Mouse (Mus musculus) heart, postnatal 0 days (tissue): Measurements from ENCODE around the gene Wbp11. TPM values are rescaled to one million over a fixed set of nuclear protein-coding genes. Genes with fewer than 3 reads are reported as not detected.

Source experiments
- ATAC-seq: fragments of 200-750 bp; cut with Nextera tagmentation; 2 replicates; pipeline ENCODE4 v1.8.0; 2017; ENCODE audit warnings: low read depth, moderate number of reproducible peaks, moderate library complexity; ENCODE audit not compliant: insufficient read depth
- DNase-seq: peaks from one replicate; pipeline ENCODE4 v3.0.0-alpha.2; 2016; ENCODE audit warnings: low spot score
- H3K27ac ChIP-seq: fragments of 300-500 bp; sonication (generic); 2 replicates; pipeline ENCODE4 v1.5.1; 2014; ENCODE audit warnings: low read depth, mild to moderate bottlenecking
- H3K27me3 ChIP-seq: fragments of 300-500 bp; sonication (generic); 2 replicates; pipeline ENCODE4 v1.6.1; 2014; ENCODE audit warnings: low read length, mixed read lengths; ENCODE audit not compliant: control insufficient read depth, insufficient read depth
- H3K36me3 ChIP-seq: fragments of 300-500 bp; sonication (generic); replicated peaks from 2 replicates; pipeline ENCODE4 v1.6.1; 2014; ENCODE audit warnings: low read length, mixed read lengths; ENCODE audit not compliant: control insufficient read depth, insufficient read depth
- H3K4me1 ChIP-seq: fragments of 300-500 bp; sonication (generic); 2 replicates; pipeline ENCODE4 v1.6.1; 2014; ENCODE audit warnings: antibody characterized with exemption; ENCODE audit not compliant: control insufficient read depth, insufficient read depth
- H3K4me2 ChIP-seq: fragments of 300-500 bp; sonication (generic); 2 replicates; pipeline ENCODE4 v1.6.1; 2014; ENCODE audit warnings: low read depth, mild to moderate bottlenecking, low read length, moderate library complexity
- H3K4me3 ChIP-seq: fragments of 300-500 bp; sonication (generic); 2 replicates; pipeline ENCODE4 v1.5.1; 2014; ENCODE audit warnings: low read depth, low read length
- H3K9ac ChIP-seq: fragments of 300-500 bp; sonication (generic); replicated peaks from 2 replicates; pipeline ENCODE4 v1.6.1; 2014; ENCODE audit warnings: low read depth, low read length, mixed read lengths
- H3K9me3 ChIP-seq: fragments of 300-500 bp; sonication (generic); replicated peaks from 2 replicates; pipeline ENCODE4 v1.6.1; 2016; ENCODE audit warnings: low read length; ENCODE audit not compliant: control insufficient read depth
- CTCF ChIP-seq: IDR thresholded peaks from 2 replicates; pipeline ENCODE4 v1.5.1; 2016; ENCODE audit warnings: antibody characterized with exemption, control low read depth, low read depth
- EP300 ChIP-seq: IDR thresholded peaks from 2 replicates; pipeline ENCODE4 v1.6.1; 2016; ENCODE audit warnings: antibody characterized with exemption, low read depth
- WGBS: fragments of 180-500 bp; shearing (Covaris S2); extraction: QIAGEN DNeasy Blood & Tissue Kit; methylation state at CpG from one replicate; pipeline ENCODE4 v1.1.7; 2014; 5-methylcytosine and 5-hydroxymethylcytosine counted together
- microRNA-seq: library from miRNA; unstranded; fragments of <30 nt; microRNA quantifications from one replicate; pipeline ENCODE4, GENCODE M21; 2016
- polyA plus RNA-seq: library from polyadenylated mRNA; unstranded; fragments of >200 nt; fragmentation: Nextera tagmentation; extraction: Ambion mirVana; gene quantifications from 2 replicates; pipeline ENCODE4 v1.2.1, GENCODE M21; 2015
- total RNA-seq: library from RNA; depleted of rRNA; stranded (reverse); fragments of >200 nt; gene quantifications from 2 replicates; pipeline ENCODE4 v1.2.3, GENCODE M21; 2014; ENCODE audit warnings: low replicate concordance; rRNA removed

Wbp11 gene
- total and polyA plus RNA-seq, 2 experiments from 2014 or later: 28.2 to 52.7 TPM

DNA sequence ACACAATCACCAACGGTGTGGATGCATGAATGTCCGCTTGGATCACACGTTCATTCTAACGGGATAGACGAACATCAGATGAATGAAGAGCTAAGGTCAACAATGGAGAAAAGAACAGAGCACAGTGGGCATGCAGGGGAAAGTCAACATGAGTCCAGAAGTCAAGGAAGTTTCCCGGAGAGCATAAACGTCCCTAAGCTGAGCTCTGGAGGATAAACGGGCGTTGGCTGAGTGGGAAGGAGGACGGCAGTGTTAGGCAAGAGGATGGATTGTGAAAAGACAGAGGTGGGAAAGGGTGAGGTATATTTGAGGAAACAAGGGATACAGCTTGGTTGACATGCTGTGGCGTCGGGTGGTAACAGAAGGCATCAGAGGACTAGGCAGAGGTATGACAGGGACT, 45.9 kb downstream of the Wbp11 start:
- Histone ChIP-seq H3K4me3 (no peak overlapping the region), H3K36me3 (no peaks in the 10 kb centered on the region), H3K4me2 (no peak overlapping the region), H3K9me3 (no peaks in the 10 kb centered on the region), H3K27ac (no peak overlapping the region), H3K4me1 (no peaks in the 10 kb centered on the region), H3K9ac (no peak overlapping the region), H3K27me3 (no peaks in the 10 kb centered on the region)
- no peak for ATAC-seq
- no peak for TF ChIP-seq EP300
- TF ChIP-seq CTCF: no peak
- DNase-seq: no peak
- 81% methylated on average over 12 of the region's 12 CpGs for WGBS

DNA sequence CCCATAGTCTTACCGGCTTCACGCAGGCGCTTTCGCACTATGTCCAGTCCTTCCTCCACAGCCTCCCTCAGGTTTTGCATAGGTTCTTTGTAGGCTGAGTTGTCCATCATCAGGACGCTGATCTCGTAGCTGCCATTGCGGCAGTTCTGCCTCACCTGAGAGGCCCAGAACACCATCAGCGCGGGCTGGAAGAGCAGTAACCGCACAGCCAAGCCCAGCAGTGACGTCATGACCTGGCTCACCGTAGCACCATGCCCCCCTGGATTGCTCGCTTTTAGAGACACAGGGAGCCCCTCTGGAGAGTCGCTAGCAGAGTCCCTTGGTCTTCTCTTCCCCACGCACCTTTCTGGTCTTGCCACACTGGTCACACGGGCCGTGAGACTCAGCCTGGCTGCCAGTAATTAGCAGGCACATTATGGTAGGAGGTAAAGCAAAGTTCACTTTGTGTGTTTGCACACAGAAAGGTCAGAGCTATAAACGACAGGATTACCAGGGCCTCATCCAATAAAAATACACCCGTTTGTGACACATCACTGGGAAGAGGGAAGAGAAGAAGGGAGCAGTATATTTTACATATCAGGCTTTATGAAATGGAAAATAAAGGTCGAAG, 46.6 kb downstream of the Wbp11 start, which contains the start of gene Gucy2c:
Gucy2c (minus strand) TSS at position 389 of the 610 bp plus-strand sequence.
- Histone ChIP-seq H3K36me3 (no peaks in the 10 kb centered on the region), H3K4me2 (no peak within 1 kb of the TSS), H3K9me3 (no peaks in the 10 kb centered on the region), H3K4me3 (no peak within 1 kb of the TSS), H3K4me1 (no peaks in the 10 kb centered on the region), H3K27ac (no peak within 1 kb of the TSS), H3K27me3 (no peaks in the 10 kb centered on the region), H3K9ac (no peak within 1 kb of the TSS)
- TF ChIP-seq CTCF: no peak
- TF ChIP-seq EP300: no peak
- DNase-seq (no peak), ATAC-seq (no peak)
- 73% methylated on average over 20 of the region's 20 CpGs for WGBS

DNA sequence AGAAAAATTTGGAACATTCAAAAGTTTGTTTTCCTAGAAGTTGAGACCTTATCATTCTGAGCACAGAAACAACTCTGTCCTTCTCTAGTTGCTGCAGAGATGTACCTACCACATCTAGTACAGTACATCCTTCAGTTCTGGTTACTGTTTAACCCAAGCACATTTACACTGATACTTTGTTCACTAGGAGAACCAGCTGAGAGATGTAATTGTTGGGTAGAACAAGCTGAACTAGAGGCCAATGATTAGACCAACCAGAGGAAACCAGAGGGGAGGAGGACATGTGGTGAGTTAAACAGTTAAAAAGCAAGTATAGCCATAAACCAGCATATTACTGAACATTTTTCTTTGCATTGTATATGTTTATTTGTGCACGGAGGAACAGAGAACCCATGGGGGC, 51.6 kb downstream of the Wbp11 start:
- no peaks in the 10 kb centered on the region for H3K9me3 ChIP-seq
- no peak for ATAC-seq
- WGBS: 83% methylated on average over 1 of the region's 1 CpGs
- no peaks in the 10 kb centered on the region for H3K27me3 ChIP-seq
- no peak overlapping the region for H3K27ac ChIP-seq
- H3K4me2 ChIP-seq: no peak overlapping the region
- TF ChIP-seq EP300 (no peak), CTCF (no peak)
- no peak overlapping the region for H3K9ac ChIP-seq
- DNase-seq: no peak
- H3K4me3 ChIP-seq: no peak overlapping the region
- H3K4me1 ChIP-seq: no peaks in the 10 kb centered on the region
- no peaks in the 10 kb centered on the region for H3K36me3 ChIP-seq

DNA sequence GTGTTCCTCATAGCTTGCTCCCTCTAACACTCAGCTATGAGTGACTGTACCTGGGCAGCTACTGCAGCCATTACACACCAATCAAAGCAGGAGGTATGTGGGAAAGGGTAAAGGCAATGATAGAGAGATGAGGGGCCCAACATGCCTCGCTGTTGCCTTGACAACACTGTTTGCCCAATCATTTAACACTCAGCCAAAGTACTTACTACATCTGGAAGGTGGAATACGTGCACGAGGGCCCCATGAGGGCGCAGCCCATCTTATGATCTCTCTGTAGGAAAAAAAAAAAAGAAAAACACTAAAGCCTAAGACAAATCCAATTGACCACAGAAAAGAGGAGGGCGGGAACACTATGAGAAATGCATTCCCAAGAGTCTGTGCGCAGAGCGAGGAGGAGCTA, 58.2 kb downstream of the Wbp11 start:
- H3K36me3 ChIP-seq: no peaks in the 10 kb centered on the region
- WGBS: 75% methylated on average over 7 of the region's 7 CpGs
- ATAC-seq (no peak), DNase-seq (no peak)
- no peak for TF ChIP-seq EP300
- no peak for TF ChIP-seq CTCF
- no peaks in the 10 kb centered on the region for H3K27me3 ChIP-seq
- H3K9ac ChIP-seq: no peak overlapping the region
- H3K9me3 ChIP-seq: no peaks in the 10 kb centered on the region
- no peak overlapping the region for H3K4me3 ChIP-seq
- no peaks in the 10 kb centered on the region for H3K4me1 ChIP-seq
- H3K27ac ChIP-seq: no peak overlapping the region
- no peak overlapping the region for H3K4me2 ChIP-seq

DNA sequence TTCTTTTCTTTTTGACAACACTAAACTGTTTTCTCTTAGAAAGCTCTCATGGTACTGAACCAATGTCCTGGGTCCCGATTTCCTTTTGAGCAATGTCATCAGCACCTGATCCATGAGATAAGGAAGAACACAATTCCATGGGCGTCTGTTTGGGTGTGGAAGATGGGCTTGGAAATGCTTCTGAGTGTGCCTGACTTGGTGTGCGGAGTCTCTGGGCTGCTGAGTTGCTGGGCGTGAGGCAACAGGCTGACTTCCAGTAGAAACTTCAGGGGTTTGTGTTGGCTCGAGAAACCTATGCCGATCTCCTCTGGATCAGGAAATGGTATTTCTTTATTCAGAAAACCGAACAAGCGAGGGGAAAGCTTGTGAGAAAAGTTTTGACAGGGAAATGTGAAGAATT, 58.9 kb downstream of the Wbp11 start:
- ATAC-seq (no peak), DNase-seq (no peak)
- Histone ChIP-seq H3K4me1 (peaks cover 4% of the 10 kb centered on the region), H3K27me3 (no peaks in the 10 kb centered on the region), H3K9me3 (no peaks in the 10 kb centered on the region), H3K27ac (no peak overlapping the region), H3K4me3 (no peak overlapping the region), H3K36me3 (no peaks in the 10 kb centered on the region), H3K9ac (no peak overlapping the region), H3K4me2 (no peak overlapping the region)
- TF ChIP-seq EP300: no peak
- no peak for TF ChIP-seq CTCF
- 65% methylated on average over 8 of the region's 8 CpGs for WGBS

DNA sequence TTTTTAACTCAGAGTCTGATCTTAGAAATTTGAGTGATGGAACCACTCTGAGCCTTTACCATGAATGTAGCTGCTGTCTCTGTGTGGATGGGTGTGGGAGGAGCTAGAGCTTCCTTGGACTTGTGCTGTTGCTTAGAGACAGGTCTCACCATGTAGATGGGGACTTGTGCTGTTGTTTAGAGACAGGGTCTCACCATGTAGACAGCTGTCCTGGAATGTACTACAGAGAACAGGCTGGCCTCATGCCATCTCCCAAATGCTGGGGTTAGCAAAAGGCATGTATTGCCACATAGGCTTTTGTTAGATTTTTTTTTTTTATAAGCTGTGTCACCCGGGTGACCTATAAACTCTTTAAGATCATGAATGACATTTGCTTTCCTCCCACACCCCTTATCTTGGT, 64.1 kb downstream of the Wbp11 start:
- ATAC-seq: peak; percentile 14; the same call in 1 of the 2 replicates
- H3K4me3 ChIP-seq: no peak overlapping the region
- H3K27ac ChIP-seq: no peak overlapping the region
- H3K4me2 ChIP-seq: no peak overlapping the region
- H3K9me3 ChIP-seq: no peaks in the 10 kb centered on the region
- TF ChIP-seq EP300: no peak
- no peak for TF ChIP-seq CTCF
- no peaks in the 10 kb centered on the region for H3K36me3 ChIP-seq
- no peak overlapping the region for H3K9ac ChIP-seq
- no peaks in the 10 kb centered on the region for H3K27me3 ChIP-seq
- no peak for DNase-seq
- 4% methylated on average over 1 of the region's 1 CpGs for WGBS
- peaks cover 10% of the 10 kb centered on the region for H3K4me1 ChIP-seq

Small RNA genes within 50 kb of the gene (microRNA-seq; reads per million reads assigned to microRNA genes)
- not detected for gene Gm44364

Other genes starting within 250 kb of the Wbp11 start
- 6.1 and 11.9 TPM in 2 replicates for gene Plbd1, start 166.3 kb downstream of the Wbp11 start, total RNA-seq
- gene Plbd1, start 166.3 kb downstream of the Wbp11 start, polyA plus RNA-seq: 11.7 and 13.3 TPM in 2 replicates
- gene Gucy2c, start 46.5 kb downstream of the Wbp11 start, total RNA-seq: not detected in 2 replicates
- gene Gucy2c, start 46.5 kb downstream of the Wbp11 start, polyA plus RNA-seq: not detected in 2 replicates
- 88.7 and 119 TPM in 2 replicates for gene Hist4h4, start 23.8 kb downstream of the Wbp11 start, total RNA-seq
- gene Hist4h4, start 23.8 kb downstream of the Wbp11 start, polyA plus RNA-seq: 0.34 and 0.37 TPM in 2 replicates
- gene H2afj, start 20.0 kb downstream of the Wbp11 start, total RNA-seq: 13.1 and 19.3 TPM in 2 replicates
- 88.8 and 88.9 TPM in 2 replicates for gene H2afj, start 20.0 kb downstream of the Wbp11 start, polyA plus RNA-seq
- gene BC049715, start 607 bp downstream of the Wbp11 start, total RNA-seq: 0.04 and 0.43 TPM in 2 replicates
- 1.4 and 2.5 TPM in 2 replicates for gene BC049715, start 607 bp downstream of the Wbp11 start, polyA plus RNA-seq
- gene Smco3, start 7.2 kb upstream of the Wbp11 start, total RNA-seq: not detected in 2 replicates
- gene Smco3, start 7.2 kb upstream of the Wbp11 start, polyA plus RNA-seq: not detected in 2 replicates
- gene Art4, start 29.5 kb upstream of the Wbp11 start, total RNA-seq: 19.3 and 28.8 TPM in 2 replicates
- 8.7 and 11.4 TPM in 2 replicates for gene Art4, start 29.5 kb upstream of the Wbp11 start, polyA plus RNA-seq
- 344 and 362 TPM in 2 replicates for gene Mgp, start 47.6 kb upstream of the Wbp11 start, total RNA-seq
- gene Mgp, start 47.6 kb upstream of the Wbp11 start, polyA plus RNA-seq: 403 and 465 TPM in 2 replicates
- gene Erp27, start 93.9 kb upstream of the Wbp11 start, total RNA-seq: 1.7 TPM in 1 of 2 replicates, not detected in the other
- gene Erp27, start 93.9 kb upstream of the Wbp11 start, polyA plus RNA-seq: 0.75 and 0.83 TPM in 2 replicates
- 0.19 TPM in 1 of 2 replicates, not detected in the other for gene Pde6h, start 95.6 kb upstream of the Wbp11 start, total RNA-seq
- 0.04 and 0.25 TPM in 2 replicates for gene Pde6h, start 95.6 kb upstream of the Wbp11 start, polyA plus RNA-seq
- 42.2 and 45.9 TPM in 2 replicates for gene Arhgdib, start 113.7 kb upstream of the Wbp11 start, total RNA-seq
- 56.7 and 58.8 TPM in 2 replicates for gene Arhgdib, start 113.7 kb upstream of the Wbp11 start, polyA plus RNA-seq